Mouse (Mus musculus) hindbrain, postnatal 0 days (tissue): Measurements from ENCODE around the gene Tusc2. TPM values are rescaled to one million over a fixed set of nuclear protein-coding genes. Genes with fewer than 3 reads are reported as not detected.

Source experiments
- ATAC-seq: fragments of 200-750 bp; cut with Nextera tagmentation; 2 replicates; pipeline ENCODE4 v1.8.0; 2017; ENCODE audit warnings: mild to moderate bottlenecking, moderate TSS enrichment, moderate library complexity
- DNase-seq: peaks from one replicate; pipeline ENCODE4 v3.0.0-alpha.2; 2015; ENCODE audit warnings: low spot score
- H3K27ac ChIP-seq: fragments of 300-500 bp; sonication (generic); 2 replicates; pipeline ENCODE4 v1.5.1; 2014; ENCODE audit warnings: mild to moderate bottlenecking
- H3K27me3 ChIP-seq: fragments of 300-500 bp; sonication (generic); 2 replicates; pipeline ENCODE4 v1.6.1; 2014; ENCODE audit warnings: low read length, mixed read lengths; ENCODE audit not compliant: insufficient read depth
- H3K36me3 ChIP-seq: fragments of 300-500 bp; sonication (generic); 2 replicates; pipeline ENCODE4 v1.6.1; 2014; ENCODE audit warnings: low read length, mixed read lengths; ENCODE audit not compliant: insufficient read depth
- H3K4me1 ChIP-seq: fragments of 300-500 bp; sonication (generic); 2 replicates; pipeline ENCODE4 v1.6.1; 2014; ENCODE audit warnings: antibody characterized with exemption, low read length, mixed read lengths; ENCODE audit not compliant: insufficient read depth
- H3K4me2 ChIP-seq: fragments of 300-500 bp; sonication (generic); 2 replicates; pipeline ENCODE4 v1.6.1; 2014; ENCODE audit warnings: low read depth, mild to moderate bottlenecking, low read length, moderate library complexity, mixed read lengths
- H3K4me3 ChIP-seq: fragments of 300-500 bp; sonication (generic); 2 replicates; pipeline ENCODE4 v1.5.1; 2014; ENCODE audit warnings: low read length
- H3K9ac ChIP-seq: fragments of 300-500 bp; sonication (generic); replicated peaks from 2 replicates; pipeline ENCODE4 v1.6.1; 2014; ENCODE audit warnings: mild to moderate bottlenecking, low read length, moderate library complexity, mixed read lengths
- H3K9me3 ChIP-seq: fragments of 300-500 bp; sonication (generic); 2 replicates; pipeline ENCODE4 v1.6.1; 2016; ENCODE audit warnings: low read length, mixed read lengths
- CTCF ChIP-seq: IDR thresholded peaks from 2 replicates; pipeline ENCODE4 v1.5.1; 2016; ENCODE audit warnings: antibody characterized with exemption, control low read depth, low read depth
- WGBS: fragments of 180-500 bp; shearing (Covaris S2); extraction: QIAGEN DNeasy Blood & Tissue Kit; methylation state at CpG from one replicate; pipeline ENCODE4 v1.1.7; 2014; 5-methylcytosine and 5-hydroxymethylcytosine counted together
- polyA plus RNA-seq: library from polyadenylated mRNA; unstranded; fragments of >200 nt; fragmentation: Nextera tagmentation; extraction: Ambion mirVana; gene quantifications from 2 replicates; pipeline ENCODE4 v1.2.1, GENCODE M21; 2015
- total RNA-seq: library from RNA; depleted of rRNA; stranded (reverse); fragments of >200 nt; gene quantifications from 2 replicates; pipeline ENCODE4 v1.2.3, GENCODE M21; 2014

Gene Tusc2
- total and polyA plus RNA-seq, 2 experiments from 2014 or later = 115 to 142 TPM

DNA sequence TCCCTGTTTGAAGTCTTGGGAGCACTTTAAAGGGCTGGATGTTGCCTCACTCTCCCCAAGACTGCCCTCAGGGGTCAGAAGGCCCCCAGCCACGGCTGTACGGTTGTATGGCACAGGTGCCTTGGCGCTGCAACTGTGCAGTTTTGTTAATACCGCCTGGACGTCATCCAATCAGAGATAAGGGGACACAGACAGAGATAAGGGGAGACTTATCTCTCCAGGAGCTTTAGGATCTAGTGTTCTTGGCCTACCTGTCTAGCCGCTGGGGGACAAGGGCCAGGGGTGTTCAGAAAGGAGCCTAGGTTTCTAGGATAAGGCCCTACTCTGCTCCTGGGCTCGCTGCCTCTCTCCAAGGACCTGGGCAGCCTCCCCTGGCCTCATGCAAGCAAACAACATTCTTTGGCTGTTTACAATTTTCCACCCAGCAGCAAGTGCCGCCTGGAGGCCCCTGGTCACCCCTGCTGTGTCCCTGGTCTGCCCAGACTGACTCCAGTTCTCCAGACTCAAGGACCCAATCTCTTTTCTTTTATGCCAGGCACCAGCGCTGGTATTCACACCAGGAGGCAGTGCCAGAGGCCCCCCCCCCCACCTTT is 44.7 kb downstream of the Tusc2 start:
- no peak for TF ChIP-seq CTCF
- no peaks in the 10 kb centered on the region for H3K27me3 ChIP-seq
- H3K27ac ChIP-seq = peak overlapping the region; percentile 11; the same call in 1 of the 2 replicates
- H3K4me3 ChIP-seq = no peak overlapping the region
- DNase-seq (no peak), ATAC-seq (no peak)
- H3K4me2 ChIP-seq = no peak overlapping the region
- H3K9me3 ChIP-seq = no peaks in the 10 kb centered on the region
- H3K36me3 ChIP-seq = no peaks in the 10 kb centered on the region
- H3K4me1 ChIP-seq = peaks cover 21% of the 10 kb centered on the region
- WGBS = 57% methylated on average over 9 of the region's 9 CpGs
- 0 out of 2 replicates have a peak overlapping the region, but pooled peaks have one; percentile 21 for H3K9ac ChIP-seq

DNA sequence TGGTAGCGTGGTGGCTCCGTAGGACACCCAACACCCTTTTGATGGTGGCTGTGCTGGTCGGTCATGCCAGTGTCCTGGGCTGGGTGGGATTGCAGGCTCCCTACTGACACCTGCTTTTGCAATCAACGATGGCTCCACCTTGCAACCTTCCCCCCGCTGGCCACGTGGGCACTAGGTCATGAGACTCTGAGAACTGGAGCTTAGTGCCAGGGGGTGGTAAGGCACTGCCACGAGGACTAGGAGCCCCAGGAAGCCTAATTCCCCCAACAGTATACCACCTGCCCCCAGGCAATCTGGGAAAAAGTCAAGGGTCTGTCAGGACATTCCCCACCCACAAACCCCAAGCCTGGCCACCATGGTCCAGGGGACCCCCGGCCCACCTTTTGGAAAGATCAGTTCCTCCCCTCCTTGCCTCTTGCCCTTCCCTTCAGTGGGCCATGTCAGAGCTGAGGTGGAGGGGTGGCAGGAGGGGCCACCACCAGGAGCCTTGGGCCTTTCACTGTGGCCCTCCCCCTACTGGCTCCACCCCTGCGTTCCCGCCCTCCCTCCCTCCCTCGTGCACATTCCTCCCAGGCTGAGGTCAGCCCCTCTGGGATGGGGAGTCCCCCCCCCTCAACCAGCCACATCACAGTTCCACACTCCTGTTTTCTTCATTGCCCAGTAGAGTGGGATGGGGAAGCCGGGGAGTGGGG is 45.8 kb downstream of the Tusc2 start, which contains the start of gene Sema3b:
Gene Sema3b (minus strand): TSS at position 489 of the 692 bp plus-strand sequence.
- Histone ChIP-seq H3K4me3 (no peak within 1 kb of the TSS), H3K9me3 (no peaks in the 10 kb centered on the region), H3K27ac (0 out of 2 replicates have a peak within 1 kb of the TSS, but pooled peaks have one; percentile 11), H3K9ac (0 out of 2 replicates have a peak within 1 kb of the TSS, but pooled peaks have one; percentile 17), H3K4me2 (no peak within 1 kb of the TSS), H3K27me3 (no peaks in the 10 kb centered on the region), H3K36me3 (no peaks in the 10 kb centered on the region), H3K4me1 (peaks cover 21% of the 10 kb centered on the region)
- 42% methylated on average over 12 of the region's 12 CpGs for WGBS
- ATAC-seq (no peak), DNase-seq (no peak)
- TF ChIP-seq CTCF = no peak

DNA sequence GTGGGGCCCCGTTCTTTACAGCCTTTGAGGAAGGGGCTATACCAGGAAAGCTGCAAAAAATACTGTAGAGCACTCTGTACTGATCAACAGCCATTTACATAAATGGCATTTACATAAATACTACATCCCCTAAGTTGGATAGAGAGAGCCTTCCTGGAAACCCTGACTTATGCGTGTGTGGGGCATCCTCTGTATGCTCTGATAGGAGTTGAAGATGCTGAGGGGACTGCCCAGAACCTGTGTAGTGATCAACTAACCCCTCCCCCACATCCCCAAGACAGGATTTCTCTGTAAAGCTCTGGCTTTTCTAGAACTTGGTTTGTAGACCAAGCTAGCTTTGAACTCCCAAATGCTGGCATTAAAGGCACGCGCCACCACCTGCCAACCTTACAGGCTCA is 46.4 kb downstream of the Tusc2 start:
- H3K9ac ChIP-seq = no peak overlapping the region
- ATAC-seq = no peak
- H3K4me2 ChIP-seq = no peak overlapping the region
- H3K4me1 ChIP-seq = peaks cover 21% of the 10 kb centered on the region
- no peak overlapping the region for H3K27ac ChIP-seq
- no peaks in the 10 kb centered on the region for H3K9me3 ChIP-seq
- 67% methylated on average over 4 of the region's 4 CpGs for WGBS
- H3K36me3 ChIP-seq = no peaks in the 10 kb centered on the region
- H3K4me3 ChIP-seq = no peak overlapping the region
- no peaks in the 10 kb centered on the region for H3K27me3 ChIP-seq
- TF ChIP-seq CTCF = no peak
- no peak for DNase-seq

DNA sequence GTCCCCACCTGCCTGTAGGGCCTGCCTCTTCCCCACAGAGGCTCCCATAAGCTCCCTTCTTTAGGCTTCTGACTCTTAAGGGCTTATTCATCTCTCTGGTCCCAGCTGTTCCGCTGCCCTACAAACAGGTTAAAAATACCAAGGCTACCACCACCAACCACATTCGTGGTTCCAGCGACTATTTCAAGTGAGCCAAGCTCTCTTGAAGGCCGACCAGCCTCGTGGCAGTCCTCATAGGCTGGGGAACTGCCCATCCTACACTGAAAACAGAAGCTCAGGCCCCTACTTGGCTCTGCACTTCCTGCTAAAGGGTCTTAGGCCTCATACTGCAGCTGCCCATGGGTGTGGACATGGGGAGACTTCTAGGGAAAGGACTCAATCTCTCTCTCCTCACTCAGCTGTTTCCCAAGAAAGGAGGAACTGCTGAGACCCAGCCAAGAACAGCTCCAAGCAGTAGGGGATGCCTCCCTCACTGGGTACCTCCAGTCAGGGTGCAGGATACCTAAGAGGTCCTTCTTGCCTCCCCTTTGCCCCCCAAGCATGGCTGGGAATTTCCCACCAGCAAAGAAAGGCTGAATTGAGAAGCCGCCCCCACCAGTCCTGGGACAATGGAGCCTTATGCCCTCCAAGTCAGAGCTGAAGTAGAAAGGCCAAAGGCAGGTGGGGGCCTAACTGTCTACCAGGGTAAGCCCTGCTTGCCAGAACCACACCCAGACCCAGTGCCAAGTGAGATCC is 48.6 kb downstream of the Tusc2 start:
- 65% methylated on average over 6 of the region's 6 CpGs for WGBS
- Histone ChIP-seq H3K9ac (peak overlapping the region; percentile 58), H3K4me1 (peaks cover 18% of the 10 kb centered on the region), H3K9me3 (no peaks in the 10 kb centered on the region), H3K27me3 (no peaks in the 10 kb centered on the region), H3K27ac (peak overlapping the region; percentile 98), H3K4me2 (peak overlapping the region; percentile 56), H3K4me3 (no peak overlapping the region), H3K36me3 (peaks cover 16% of the 10 kb centered on the region)
- ATAC-seq (no peak), DNase-seq (no peak)
- TF ChIP-seq CTCF = no peak

DNA sequence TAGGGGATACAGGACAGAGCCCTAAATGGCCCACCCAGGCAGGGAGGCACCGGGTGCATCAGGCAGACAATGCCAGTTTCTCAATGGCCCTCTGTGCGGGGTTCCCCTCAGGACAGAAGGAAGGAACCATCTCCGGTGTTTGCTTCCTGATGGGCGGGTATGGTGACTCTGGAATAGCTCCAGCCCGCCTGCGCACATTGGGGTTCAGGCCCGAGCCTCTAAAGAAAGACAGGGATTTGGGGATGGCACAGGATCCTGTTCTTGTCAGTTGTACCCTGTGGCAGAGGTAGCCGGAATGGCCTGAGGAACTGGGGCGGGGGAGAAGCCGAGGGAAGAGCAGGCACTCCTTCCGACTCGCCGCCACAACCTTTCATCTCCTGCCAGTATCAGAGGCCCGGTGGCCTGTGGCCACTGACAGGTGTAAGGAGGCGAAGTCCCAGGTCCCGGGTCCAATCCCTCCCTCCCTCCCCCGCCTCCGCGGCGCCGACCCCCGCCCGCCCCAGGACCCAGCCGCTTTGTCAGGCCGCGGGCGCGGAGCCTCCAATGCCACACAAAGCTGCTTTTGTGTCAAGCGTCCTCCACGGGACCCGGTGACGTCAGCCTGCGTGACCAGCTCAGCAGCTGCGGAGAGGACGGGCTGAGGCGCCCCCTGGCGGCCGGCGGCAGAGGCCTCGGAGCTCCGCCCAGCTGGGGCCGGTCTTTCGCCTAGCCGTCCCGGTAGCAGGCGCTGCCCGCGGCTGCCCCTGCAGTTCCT is 49.3 kb downstream of the Tusc2 start:
- peak overlapping the region; percentile 98 for H3K27ac ChIP-seq
- H3K36me3 ChIP-seq = peaks cover 16% of the 10 kb centered on the region
- DNase-seq (peak; percentile 99), ATAC-seq (peak; percentile 96)
- H3K27me3 ChIP-seq = no peaks in the 10 kb centered on the region
- TF ChIP-seq CTCF = peak; percentile 80
- WGBS = 1% methylated on average over 46 of the region's 48 CpGs
- H3K4me3 ChIP-seq = peak overlapping the region; percentile 26
- no peaks in the 10 kb centered on the region for H3K9me3 ChIP-seq
- H3K9ac ChIP-seq = peak overlapping the region; percentile 58
- peak overlapping the region; percentile 56 for H3K4me2 ChIP-seq
- H3K4me1 ChIP-seq = peaks cover 18% of the 10 kb centered on the region

DNA sequence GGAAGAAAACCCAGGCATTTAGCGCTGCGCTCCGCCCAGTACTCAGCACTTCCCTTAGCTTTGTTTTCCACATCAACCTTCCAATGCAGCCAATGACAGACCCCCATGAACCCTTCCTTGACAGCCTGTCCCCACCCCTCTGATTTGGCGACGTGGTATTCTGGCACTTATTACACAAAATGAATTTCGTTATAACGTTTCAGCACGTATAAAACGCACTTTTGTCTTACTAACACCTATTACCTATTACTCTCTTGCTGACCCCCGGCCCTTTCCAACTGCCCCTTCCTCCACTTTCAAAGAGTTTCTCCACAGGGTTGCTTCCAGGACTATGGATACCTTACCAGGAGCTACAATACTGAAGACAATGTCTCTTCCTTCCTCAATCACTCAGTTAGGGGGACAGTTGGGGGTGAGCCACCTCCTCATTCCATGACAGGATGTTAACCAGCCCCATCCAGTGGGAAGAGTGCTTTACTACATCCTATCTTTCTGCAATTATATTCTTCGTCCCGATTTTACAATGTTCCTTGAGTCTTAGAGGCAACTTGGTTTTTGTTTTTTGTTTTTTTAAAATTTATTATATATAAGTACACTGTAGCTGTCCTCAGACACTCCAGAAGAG is 50.0 kb downstream of the Tusc2 start:
- 6% methylated on average over 12 of the region's 12 CpGs for WGBS
- Histone ChIP-seq H3K9me3 (no peaks in the 10 kb centered on the region), H3K4me3 (peak overlapping the region; percentile 26; the same call in 1 of the 2 replicates), H3K27ac (peak overlapping the region; percentile 98), H3K9ac (no peak overlapping the region; the same call in 1 of the 2 replicates), H3K4me2 (peak overlapping the region; percentile 56), H3K36me3 (peaks cover 20% of the 10 kb centered on the region), H3K27me3 (no peaks in the 10 kb centered on the region), H3K4me1 (peaks cover 13% of the 10 kb centered on the region)
- ATAC-seq (no peak; the same call in 1 of the 2 replicates), DNase-seq (peak; percentile 64)
- TF ChIP-seq CTCF = peak; percentile 54; the same call in 1 of the 2 replicates
